Mouse (Mus musculus) kidney, embryonic 15.5 days (tissue): ENCODE results near the gene Pcgf6. TPM values are rescaled to one million over a fixed set of nuclear protein-coding genes. Genes with fewer than 3 reads are reported as not detected.

ENCODE experiments used
- ATAC-seq: fragments of 200-750 bp; cut with Nextera tagmentation; replicated peaks from 2 replicates; pipeline ENCODE4 v1.8.0; 2017; ENCODE audit warnings: moderate TSS enrichment; ENCODE audit not compliant: low FRiP score
- H3K27ac ChIP-seq: fragments of 300-500 bp; sonication (generic); 2 replicates; pipeline ENCODE4 v1.5.1; 2015; ENCODE audit warnings: mild to moderate bottlenecking, inconsistent platforms
- H3K27me3 ChIP-seq: fragments of 300-500 bp; sonication (generic); 2 replicates; pipeline ENCODE4 v1.6.1; 2015; ENCODE audit warnings: inconsistent platforms
- H3K36me3 ChIP-seq: fragments of 300-500 bp; sonication (generic); 2 replicates; pipeline ENCODE4 v1.6.1; 2015; ENCODE audit warnings: inconsistent platforms
- H3K4me1 ChIP-seq: fragments of 300-500 bp; sonication (generic); 2 replicates; pipeline ENCODE4 v1.6.1; 2015; ENCODE audit warnings: inconsistent platforms
- H3K4me2 ChIP-seq: fragments of 300-500 bp; sonication (generic); 2 replicates; pipeline ENCODE4 v1.6.1; 2015; ENCODE audit warnings: moderate library complexity, mild to moderate bottlenecking, inconsistent platforms
- H3K4me3 ChIP-seq: fragments of 300-500 bp; sonication (generic); replicated peaks from 2 replicates; pipeline ENCODE4 v1.5.1; 2015; ENCODE audit warnings: mild to moderate bottlenecking, inconsistent platforms
- H3K9ac ChIP-seq: fragments of 300-500 bp; sonication (generic); 2 replicates; pipeline ENCODE4 v1.6.1; 2015; ENCODE audit warnings: mild to moderate bottlenecking, inconsistent platforms
- H3K9me3 ChIP-seq: fragments of 300-500 bp; sonication (generic); replicated peaks from 2 replicates; pipeline ENCODE4 v1.6.1; 2016; ENCODE audit warnings: inconsistent platforms
- WGBS: fragments of 180-500 bp; shearing (Covaris S2); methylation state at CpG from one replicate; pipeline ENCODE4 v1.1.7; 2015; ENCODE audit warnings: mixed read lengths; 5-methylcytosine and 5-hydroxymethylcytosine counted together
- polyA plus RNA-seq: library from polyadenylated mRNA; unstranded; fragments of >200 nt; fragmentation: Nextera tagmentation; extraction: Ambion mirVana; gene quantifications from 2 replicates; pipeline ENCODE4 v1.2.1, GENCODE M21; 2015

Gene Pcgf6
- polyA plus RNA-seq = 25.6 and 26.2 TPM in 2 replicates

GRCm38 (mm10) chr19:47050271-47051032 is at the start of gene Pcgf6:
Pcgf6 (minus strand) TSS chr19:47050906.
- H3K27me3 ChIP-seq = no peaks in the 10 kb centered on the region
- peak within 1 kb of the TSS; percentile 97 for H3K27ac ChIP-seq
- peaks cover 26% of the 10 kb centered on the region for H3K36me3 ChIP-seq
- peak; percentile 92 for ATAC-seq
- under 1% methylated on average over 75 of the region's 75 CpGs for WGBS
- peak within 1 kb of the TSS; percentile 81 for H3K4me2 ChIP-seq
- no peaks in the 10 kb centered on the region for H3K9me3 ChIP-seq
- peaks cover 20% of the 10 kb centered on the region for H3K4me1 ChIP-seq
- peak within 1 kb of the TSS; percentile 87 for H3K4me3 ChIP-seq
- H3K9ac ChIP-seq = peak within 1 kb of the TSS; percentile 91

GRCm38 (mm10) chr19:47090550-47091156 is 39.9 kb upstream of the Pcgf6 start, which contains the start of the genes Usmg5 and Pdcd11:
Usmg5 (minus strand) TSS chr19:47090647.
Pdcd11 (plus strand) TSS chr19:47090768.
- H3K9me3 ChIP-seq = no peaks in the 10 kb centered on the region
- peaks cover 19% of the 10 kb centered on the region for H3K4me1 ChIP-seq
- ATAC-seq = peak; percentile 100
- H3K9ac ChIP-seq = peak within 1 kb of the TSS; percentile 98
- H3K4me2 ChIP-seq = peak within 1 kb of the TSS; percentile 77
- H3K27ac ChIP-seq = peak within 1 kb of the TSS; percentile 91
- peak within 1 kb of the TSS; percentile 90 for H3K4me3 ChIP-seq
- H3K36me3 ChIP-seq = peaks cover 54% of the 10 kb centered on the region
- H3K27me3 ChIP-seq = no peaks in the 10 kb centered on the region
- WGBS = under 1% methylated on average over 56 of the region's 56 CpGs

- 1% methylated on average over 36 of the region's 36 CpGs for WGBS
- H3K27me3 ChIP-seq = no peaks in the 10 kb centered on the region
- H3K4me3 ChIP-seq = peak overlapping the region; percentile 90
- H3K36me3 ChIP-seq = peaks cover 52% of the 10 kb centered on the region
- H3K27ac ChIP-seq = peak overlapping the region; percentile 91
- peak overlapping the region; percentile 98 for H3K9ac ChIP-seq
- peaks cover 19% of the 10 kb centered on the region for H3K4me1 ChIP-seq
- H3K4me2 ChIP-seq = peak overlapping the region; percentile 77
- H3K9me3 ChIP-seq = no peaks in the 10 kb centered on the region
- peak; percentile 68 for ATAC-seq
Measured at GRCm38 (mm10) chr19:47089718-47090525, 39.2 kb upstream of the Pcgf6 start.

- H3K4me2 ChIP-seq = 0 out of 2 replicates have a peak overlapping the region, but pooled peaks have one; percentile 77
- 0 out of 2 replicates have a peak overlapping the region, but pooled peaks have one; percentile 2 for H3K4me3 ChIP-seq
- H3K27ac ChIP-seq = no peak overlapping the region
- no peak overlapping the region for H3K9ac ChIP-seq
- H3K27me3 ChIP-seq = no peaks in the 10 kb centered on the region
- peaks cover 19% of the 10 kb centered on the region for H3K4me1 ChIP-seq
- WGBS = 84% methylated on average over 3 of the region's 3 CpGs
- H3K9me3 ChIP-seq = no peaks in the 10 kb centered on the region
- peaks cover 54% of the 10 kb centered on the region for H3K36me3 ChIP-seq
- ATAC-seq = no peak
Measured at GRCm38 (mm10) chr19:47088226-47088625, 37.5 kb upstream of the Pcgf6 start.

- WGBS = under 1% methylated on average over 70 of the region's 72 CpGs
- ATAC-seq = peak; percentile 95
- H3K9me3 ChIP-seq = no peaks in the 10 kb centered on the region
- peaks cover 18% of the 10 kb centered on the region for H3K4me1 ChIP-seq
- H3K4me3 ChIP-seq = peak overlapping the region; percentile 86
- peak overlapping the region; percentile 71 for H3K4me2 ChIP-seq
- peaks cover 26% of the 10 kb centered on the region for H3K36me3 ChIP-seq
- H3K9ac ChIP-seq = peak overlapping the region; percentile 92
- peak overlapping the region; percentile 91 for H3K27ac ChIP-seq
- H3K27me3 ChIP-seq = no peaks in the 10 kb centered on the region
Measured at GRCm38 (mm10) chr19:47067924-47068611, 17.4 kb upstream of the Pcgf6 start.

- WGBS = 8% methylated on average over 49 of the region's 49 CpGs
- Histone ChIP-seq H3K9ac (peak within 1 kb of the TSS; percentile 92), H3K27ac (peak within 1 kb of the TSS; percentile 91), H3K4me2 (peak within 1 kb of the TSS; percentile 71), H3K4me1 (peaks cover 18% of the 10 kb centered on the region), H3K4me3 (peak within 1 kb of the TSS; percentile 86), H3K9me3 (no peaks in the 10 kb centered on the region), H3K27me3 (no peaks in the 10 kb centered on the region), H3K36me3 (peaks cover 18% of the 10 kb centered on the region)
- peak; percentile 80 for ATAC-seq
Measured at GRCm38 (mm10) chr19:47067096-47067882, 16.6 kb upstream of the Pcgf6 start, which contains the start of gene Taf5. Taf5 (plus strand) TSS chr19:47067746.

- no peak overlapping the region for H3K27ac ChIP-seq
- H3K36me3 ChIP-seq = peaks cover 4% of the 10 kb centered on the region
- ATAC-seq = no peak
- H3K9me3 ChIP-seq = no peaks in the 10 kb centered on the region
- H3K4me1 ChIP-seq = peaks cover 18% of the 10 kb centered on the region
- H3K4me3 ChIP-seq = no peak overlapping the region
- no peaks in the 10 kb centered on the region for H3K27me3 ChIP-seq
- WGBS = 94% methylated on average over 3 of the region's 3 CpGs
- H3K4me2 ChIP-seq = no peak overlapping the region
- no peak overlapping the region for H3K9ac ChIP-seq
Measured at GRCm38 (mm10) chr19:47065860-47066259, 15.2 kb upstream of the Pcgf6 start.

- ATAC-seq = no peak
- no peaks in the 10 kb centered on the region for H3K9me3 ChIP-seq
- no peaks in the 10 kb centered on the region for H3K27me3 ChIP-seq
- no peak overlapping the region for H3K4me2 ChIP-seq
- H3K4me1 ChIP-seq = no peaks in the 10 kb centered on the region
- H3K27ac ChIP-seq = no peak overlapping the region
- H3K9ac ChIP-seq = no peak overlapping the region
- no peak overlapping the region for H3K4me3 ChIP-seq
- H3K36me3 ChIP-seq = no peaks in the 10 kb centered on the region
- WGBS = 83% methylated on average over 1 of the region's 1 CpGs
Measured at GRCm38 (mm10) chr19:47057684-47058083, 7.0 kb upstream of the Pcgf6 start.

- no peak overlapping the region for H3K4me3 ChIP-seq
- H3K4me2 ChIP-seq = no peak overlapping the region
- no peaks in the 10 kb centered on the region for H3K27me3 ChIP-seq
- no peak overlapping the region for H3K9ac ChIP-seq
- ATAC-seq = no peak; the same call in 1 of the 2 replicates
- WGBS = 79% methylated on average over 4 of the region's 4 CpGs
- peaks cover 16% of the 10 kb centered on the region for H3K4me1 ChIP-seq
- no peaks in the 10 kb centered on the region for H3K9me3 ChIP-seq
- H3K27ac ChIP-seq = peak overlapping the region; percentile 78
- peaks cover under 1% of the 10 kb centered on the region; the same call in 1 of the 2 replicates for H3K36me3 ChIP-seq
Measured at GRCm38 (mm10) chr19:47053471-47053870, 2.8 kb upstream of the Pcgf6 start.

- H3K36me3 ChIP-seq = peaks cover 4% of the 10 kb centered on the region; the same call in 1 of the 2 replicates
- no peak for ATAC-seq
- H3K27ac ChIP-seq = peak overlapping the region; percentile 78
- no peaks in the 10 kb centered on the region for H3K27me3 ChIP-seq
- no peak overlapping the region for H3K4me3 ChIP-seq
- H3K4me1 ChIP-seq = peaks cover 20% of the 10 kb centered on the region
- H3K4me2 ChIP-seq = no peak overlapping the region
- no peak overlapping the region for H3K9ac ChIP-seq
- H3K9me3 ChIP-seq = no peaks in the 10 kb centered on the region
- WGBS = 78% methylated on average over 4 of the region's 4 CpGs
Measured at GRCm38 (mm10) chr19:47052927-47053326, 2.2 kb upstream of the Pcgf6 start.
